Mouse (Mus musculus) heart, embryonic 12.5 days (tissue): Measurements from ENCODE around the gene Eci1. TPM values are rescaled to one million over a fixed set of nuclear protein-coding genes. Genes with fewer than 3 reads are reported as not detected.
A peak's percentile ranks its signal among the peaks of the same experiment; 100 is the strongest.

Source experiments
- ATAC-seq: fragments of 200-750 bp; cut with Nextera tagmentation; 2 replicates; pipeline ENCODE4 v1.8.0; 2017; ENCODE audit warnings: moderate TSS enrichment, moderate library complexity; ENCODE audit not compliant: insufficient number of reproducible peaks, low FRiP score
- H3K27ac ChIP-seq: fragments of 300-500 bp; sonication (generic); 2 replicates; pipeline ENCODE4 v1.5.1; 2016; ENCODE audit warnings: mild to moderate bottlenecking, moderate library complexity; ENCODE audit not compliant: poor library complexity, severe bottlenecking
- H3K27me3 ChIP-seq: fragments of 300-500 bp; sonication (generic); replicated peaks from 2 replicates; pipeline ENCODE4 v1.6.1; 2016; ENCODE audit warnings: mild to moderate bottlenecking, moderate library complexity
- H3K36me3 ChIP-seq: fragments of 300-500 bp; sonication (generic); 2 replicates; pipeline ENCODE4 v1.6.1; 2016; ENCODE audit warnings: mild to moderate bottlenecking, moderate library complexity
- H3K4me1 ChIP-seq: fragments of 300-500 bp; sonication (generic); replicated peaks from 2 replicates; pipeline ENCODE4 v1.6.1; 2016; ENCODE audit warnings: mild to moderate bottlenecking
- H3K4me2 ChIP-seq: fragments of 300-500 bp; sonication (generic); 2 replicates; pipeline ENCODE4 v1.6.1; 2016; ENCODE audit warnings: mild to moderate bottlenecking, moderate library complexity
- H3K4me3 ChIP-seq: fragments of 300-500 bp; sonication (generic); 2 replicates; pipeline ENCODE4 v1.5.1; 2016; ENCODE audit warnings: mild to moderate bottlenecking
- H3K9ac ChIP-seq: fragments of 300-500 bp; sonication (generic); 2 replicates; pipeline ENCODE4 v1.6.1; 2016; ENCODE audit warnings: mild to moderate bottlenecking, moderate library complexity
- H3K9me3 ChIP-seq: fragments of 300-500 bp; sonication (generic); replicated peaks from 2 replicates; pipeline ENCODE4 v1.6.1; 2016; ENCODE audit warnings: mild to moderate bottlenecking, moderate library complexity
- WGBS: fragments of 180-500 bp; shearing (Covaris S2); methylation state at CpG from one replicate; pipeline ENCODE4 v1.1.7; 2016; 5-methylcytosine and 5-hydroxymethylcytosine counted together
- polyA plus RNA-seq: library from polyadenylated mRNA; unstranded; fragments of >200 nt; fragmentation: Nextera tagmentation; extraction: Ambion mirVana; gene quantifications from 2 replicates; pipeline ENCODE4 v1.2.1, GENCODE M21; 2016

Gene Eci1
- polyA plus RNA-seq, 1 experiment from 2014 or later = 209 TPM

DNA sequence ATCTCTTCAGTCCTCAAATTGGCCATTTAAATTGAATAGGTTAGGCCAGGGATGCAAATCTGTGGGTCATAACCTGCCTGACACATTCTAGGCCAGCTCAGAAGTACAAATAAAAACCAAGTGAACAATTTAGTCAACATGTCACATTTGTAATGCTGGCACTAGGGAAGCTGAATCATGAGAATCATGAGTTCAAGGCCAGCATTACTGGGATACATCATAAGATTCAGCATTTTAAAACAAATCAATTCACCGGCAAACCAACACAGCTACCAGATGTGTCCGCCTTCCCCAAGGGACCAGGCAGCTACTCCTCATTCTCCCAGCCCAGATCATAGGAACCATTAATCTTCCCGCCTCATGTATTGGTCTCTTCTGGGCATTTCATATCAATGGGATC is 57.1 kb downstream of the Eci1 start:
- H3K27ac ChIP-seq = no peak overlapping the region
- no peak overlapping the region for H3K4me2 ChIP-seq
- H3K4me1 ChIP-seq = peaks cover 17% of the 10 kb centered on the region
- ATAC-seq = no peak
- no peaks in the 10 kb centered on the region for H3K36me3 ChIP-seq
- no peak overlapping the region for H3K4me3 ChIP-seq
- H3K9me3 ChIP-seq = no peaks in the 10 kb centered on the region
- 81% methylated on average over 3 of the region's 3 CpGs for WGBS
- peaks cover 24% of the 10 kb centered on the region for H3K27me3 ChIP-seq
- H3K9ac ChIP-seq = no peak overlapping the region

GRCm38 (mm10) chr17:24485090-24485860 is 58.8 kb downstream of the Eci1 start:
- Histone ChIP-seq H3K36me3 (no peaks in the 10 kb centered on the region), H3K27me3 (peaks cover 41% of the 10 kb centered on the region), H3K4me2 (no peak overlapping the region), H3K27ac (no peak overlapping the region), H3K9ac (no peak overlapping the region), H3K4me1 (peaks cover 18% of the 10 kb centered on the region), H3K9me3 (no peaks in the 10 kb centered on the region), H3K4me3 (no peak overlapping the region)
- 39% methylated on average over 11 of the region's 11 CpGs for WGBS
- no peak for ATAC-seq

- Histone ChIP-seq H3K4me2 (peak within 1 kb of the TSS; percentile 99), H3K4me1 (peaks cover 18% of the 10 kb centered on the region), H3K27me3 (peaks cover 55% of the 10 kb centered on the region), H3K36me3 (no peaks in the 10 kb centered on the region), H3K9ac (peak within 1 kb of the TSS; percentile 83), H3K9me3 (no peaks in the 10 kb centered on the region), H3K4me3 (peak within 1 kb of the TSS; percentile 64), H3K27ac (no peak within 1 kb of the TSS)
- under 1% methylated on average over 43 of the region's 45 CpGs for WGBS
- peak; percentile 31 for ATAC-seq
Observed at GRCm38 (mm10) chr17:24488186-24488661, 61.8 kb downstream of the Eci1 start, which contains the start of gene Caskin1. Gene Caskin1 (plus strand): TSS chr17:24488601.

DNA sequence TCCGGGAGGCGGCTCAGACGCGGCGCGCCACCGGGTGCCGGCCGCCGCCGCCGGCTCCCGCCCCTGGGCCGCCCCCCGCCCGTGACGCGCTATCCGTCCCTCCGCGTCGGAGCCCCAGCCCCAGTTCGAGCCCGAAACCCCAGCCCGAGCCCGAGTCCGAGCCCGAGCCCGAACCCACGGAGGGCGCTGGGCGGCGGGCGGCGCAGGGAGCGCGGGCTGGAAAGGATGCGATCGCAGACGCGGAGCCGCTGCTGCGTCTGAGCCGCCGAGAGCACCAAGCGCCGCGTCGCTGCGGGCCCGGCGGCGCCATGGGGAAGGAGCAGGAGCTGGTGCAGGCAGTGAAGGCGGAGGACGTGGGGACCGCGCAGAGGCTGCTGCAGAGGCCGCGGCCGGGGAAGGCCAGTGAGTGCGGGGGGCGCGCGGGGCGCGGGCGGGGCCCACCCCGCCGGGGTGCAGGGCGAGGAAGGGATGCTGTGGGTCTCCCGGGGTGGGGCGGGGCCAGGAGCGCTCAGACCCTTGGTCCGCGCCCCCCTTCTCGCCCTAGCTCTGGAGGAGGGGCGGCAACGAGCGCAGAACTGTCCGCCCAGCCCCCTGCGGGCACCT is 62.3 kb downstream of the Eci1 start:
- WGBS = 1% methylated on average over 74 of the region's 81 CpGs
- Histone ChIP-seq H3K9ac (peak overlapping the region; percentile 83), H3K4me3 (peak overlapping the region; percentile 64), H3K9me3 (no peaks in the 10 kb centered on the region), H3K4me2 (peak overlapping the region; percentile 99), H3K36me3 (no peaks in the 10 kb centered on the region), H3K4me1 (peaks cover 18% of the 10 kb centered on the region), H3K27me3 (peaks cover 55% of the 10 kb centered on the region), H3K27ac (no peak overlapping the region)
- ATAC-seq = peak; percentile 53

Other genes with a start within 250 kb of the Eci1 start
- 5.1 and 5.3 TPM in 2 replicates for gene Tbc1d24, start 221.1 kb upstream of the Eci1 start, polyA plus RNA-seq
- 2.0 and 2.6 TPM in 2 replicates for gene Ntn3, start 217.1 kb upstream of the Eci1 start, polyA plus RNA-seq
- gene Tedc2, start 205.8 kb upstream of the Eci1 start, polyA plus RNA-seq = 6.0 and 7.5 TPM in 2 replicates
- 49.4 and 55.8 TPM in 2 replicates for gene Ccnf, start 175.2 kb upstream of the Eci1 start, polyA plus RNA-seq
- gene Abca17, start 75.6 kb upstream of the Eci1 start, polyA plus RNA-seq = not detected in 2 replicates
- 9.4 and 9.7 TPM in 2 replicates for gene Abca3, start 74.7 kb upstream of the Eci1 start, polyA plus RNA-seq
- gene Rnps1, start 12.1 kb upstream of the Eci1 start, polyA plus RNA-seq = 246 and 247 TPM in 2 replicates
- gene Dnase1l2, start 16.5 kb downstream of the Eci1 start, polyA plus RNA-seq = 2.3 and 2.4 TPM in 2 replicates
- 22.2 and 22.5 TPM in 2 replicates for gene E4f1, start 43.7 kb downstream of the Eci1 start, polyA plus RNA-seq
- gene Pgp, start 43.8 kb downstream of the Eci1 start, polyA plus RNA-seq = 71.9 and 73.7 TPM in 2 replicates
- gene Bricd5, start 47.2 kb downstream of the Eci1 start, polyA plus RNA-seq = not detected in 2 replicates
- gene Mlst8, start 52.4 kb downstream of the Eci1 start, polyA plus RNA-seq = 17.8 and 20.5 TPM in 2 replicates
- 0.64 and 0.77 TPM in 2 replicates for gene Caskin1, start 62.0 kb downstream of the Eci1 start, polyA plus RNA-seq
- gene Traf7, start 101.3 kb downstream of the Eci1 start, polyA plus RNA-seq = 71.8 and 81.4 TPM in 2 replicates
- gene Rab26, start 107.6 kb downstream of the Eci1 start, polyA plus RNA-seq = 1.2 TPM in 2 replicates
- gene Pkd1, start 123.2 kb downstream of the Eci1 start, polyA plus RNA-seq = 18.1 and 18.9 TPM in 2 replicates
- 66.5 and 74.6 TPM in 2 replicates for gene Tsc2, start 206.0 kb downstream of the Eci1 start, polyA plus RNA-seq
- gene Nthl1, start 206.0 kb downstream of the Eci1 start, polyA plus RNA-seq = 7.8 and 8.3 TPM in 2 replicates
- gene Slc9a3r2, start 223.7 kb downstream of the Eci1 start, polyA plus RNA-seq = 56.6 and 59.7 TPM in 2 replicates
- gene Npw, start 231.8 kb downstream of the Eci1 start, polyA plus RNA-seq = not detected in 2 replicates
- gene Zfp598, start 243.0 kb downstream of the Eci1 start, polyA plus RNA-seq = 20.1 and 21.2 TPM in 2 replicates